8 mouse cellular contexts compared by ENCODE assay signal in genomic region chrX:155622961-155623599, GRCm38 (mm10). TPM values are rescaled to one million over a fixed set of nuclear protein-coding genes. Genes with fewer than 3 reads are reported as not detected.
DNase-seq lines count a peak whose midpoint lies in the region; ATAC-seq and TF ChIP-seq lines count a peak whose summit lies in the region.

No protein-coding gene starts in this region.

- no peaks in the 10 kb centered on the region for H3K36me3 ChIP-seq in hindbrain, embryonic 13.5 days
- H3K36me3 ChIP-seq in limb, embryonic 13.5 days = no peaks in the 10 kb centered on the region
- no peaks in the 10 kb centered on the region for H3K36me3 ChIP-seq in neural tube, embryonic 14.5 days (ENCODE audit: control insufficient read depth, insufficient read depth, low read length)
- no peaks in the 10 kb centered on the region for H3K36me3 ChIP-seq in thymus, adult 2 months (ENCODE audit: control insufficient read depth, insufficient read depth, low read length)

- TF ChIP-seq CTCF in thymus, adult 2 months (IDR thresholded peaks at IDR 0.05; ENCODE audit: borderline replicate concordance, control insufficient read depth, extremely low read depth, insufficient read depth, low read length, poor library complexity) = no peak

- peak; percentile 7 for DNase-seq in thymus, postnatal 4 days
- no peak for DNase-seq in thymus, postnatal 14 days
- peak; percentile 71 to 73 for DNase-seq in cerebellum, postnatal 25 days
- no peak for DNase-seq in thymus, adult 2 months
- no peak for DNase-seq in natural killer cell, adult 2 months (ENCODE audit: low spot score in 2 of 2)

- WGBS in hindbrain, embryonic 13.5 days = 15% methylated on average over 25 of the region's 69 CpGs
- WGBS in limb, embryonic 13.5 days = 22% methylated on average over 20 of the region's 69 CpGs
- 13% methylated on average over 39 of the region's 69 CpGs for WGBS in neural tube, embryonic 14.5 days
- 9% methylated on average over 24 of the region's 69 CpGs for WGBS in thymus, adult 2 months

- peak overlapping the region; percentile 54 for H3K4me3 ChIP-seq in hindbrain, embryonic 13.5 days
- peak overlapping the region; percentile 48 for H3K4me3 ChIP-seq in limb, embryonic 13.5 days
- peak overlapping the region; percentile 46 for H3K4me3 ChIP-seq in neural tube, embryonic 14.5 days (ENCODE audit: low read depth, low read length)
- no peak overlapping the region for H3K4me3 ChIP-seq in thymus, adult 2 months (ENCODE audit: control insufficient read depth, insufficient read depth, low read length)

- H3K4me1 ChIP-seq in hindbrain, embryonic 13.5 days (replicated peaks) = no peaks in the 10 kb centered on the region
- H3K4me1 ChIP-seq in limb, embryonic 13.5 days = 0 out of 2 replicates have a peak, but pooled peaks cover 3% of the 10 kb centered on the region
- H3K4me1 ChIP-seq in neural tube, embryonic 14.5 days (ENCODE audit: control insufficient read depth, insufficient read depth, low read length) = no peaks in the 10 kb centered on the region
- no peaks in the 10 kb centered on the region for H3K4me1 ChIP-seq in thymus, adult 2 months (replicated peaks; ENCODE audit: control insufficient read depth, insufficient read depth, low read length)

- no peaks in the 10 kb centered on the region for H3K9me3 ChIP-seq in hindbrain, embryonic 13.5 days
- H3K9me3 ChIP-seq in limb, embryonic 13.5 days = no peaks in the 10 kb centered on the region
- no peaks in the 10 kb centered on the region for H3K9me3 ChIP-seq in neural tube, embryonic 14.5 days (ENCODE audit: control insufficient read depth, low read length)

- H3K27ac ChIP-seq in hindbrain, embryonic 13.5 days = peak overlapping the region; percentile 76
- no peak overlapping the region for H3K27ac ChIP-seq in limb, embryonic 13.5 days
- H3K27ac ChIP-seq in neural tube, embryonic 14.5 days (ENCODE audit: low read depth, low read length) = peak overlapping the region; percentile 39; the same call in 1 of the 2 replicates
- H3K27ac ChIP-seq in thymus, adult 2 months (ENCODE audit: control insufficient read depth, insufficient read depth, low read length) = no peak overlapping the region

- ATAC-seq in hindbrain, embryonic 13.5 days (ENCODE audit: low FRiP score) = peak; percentile 79
- 0 out of 2 replicates have a peak, but pooled peaks have one; percentile 26 for ATAC-seq in limb, embryonic 13.5 days (ENCODE audit: low FRiP score, low read depth)
- ATAC-seq in neural tube, embryonic 14.5 days (ENCODE audit: low read depth) = peak; percentile 78

- no peak for TF ChIP-seq POLR2A in thymus, adult 2 months (IDR thresholded peaks at IDR 0.05; ENCODE audit: control insufficient read depth, extremely low read depth, insufficient read depth, low read length, poor library complexity)

- H3K27me3 ChIP-seq in hindbrain, embryonic 13.5 days = peaks cover 23% of the 10 kb centered on the region
- peaks cover 55% of the 10 kb centered on the region for H3K27me3 ChIP-seq in limb, embryonic 13.5 days
- no peaks in the 10 kb centered on the region for H3K27me3 ChIP-seq in neural tube, embryonic 14.5 days (ENCODE audit: control insufficient read depth, insufficient read depth, low read length)
- no peaks in the 10 kb centered on the region; the same call in 1 of the 2 replicates for H3K27me3 ChIP-seq in thymus, adult 2 months (ENCODE audit: control insufficient read depth, insufficient read depth, low read length)

- H3K9ac ChIP-seq in hindbrain, embryonic 13.5 days = peak overlapping the region; percentile 70
- H3K9ac ChIP-seq in limb, embryonic 13.5 days = peak overlapping the region; percentile 35
- peak overlapping the region; percentile 56 for H3K9ac ChIP-seq in neural tube, embryonic 14.5 days (replicated peaks; ENCODE audit: low read depth, low read length)

- peak overlapping the region; percentile 69 for H3K4me2 ChIP-seq in hindbrain, embryonic 13.5 days
- peak overlapping the region; percentile 78 for H3K4me2 ChIP-seq in limb, embryonic 13.5 days (replicated peaks)
- peak overlapping the region; percentile 65 for H3K4me2 ChIP-seq in neural tube, embryonic 14.5 days (ENCODE audit: low read depth, low read length)

RNA-seq across cellular contexts. Expression of gene Ptchd1, which starts 0.5 kb away (rescaled TPM):
- 9.9 and 13.0 TPM in 2 replicates for polyA plus RNA-seq in hindbrain, embryonic 13.5 days (2015; fragmentation: Nextera tagmentation; extraction: Ambion mirVana)
- polyA plus RNA-seq in limb, embryonic 13.5 days (2015; fragmentation: Nextera tagmentation; extraction: Ambion mirVana) = 1.9 and 2.1 TPM in 2 replicates
- 11.0 and 15.5 TPM in 2 replicates for polyA plus RNA-seq in neural tube, embryonic 14.5 days (2014; fragmentation: Nextera tagmentation; extraction: Ambion mirVana)
- 0.04 TPM in 1 of 2 replicates, not detected in the other for polyA plus RNA-seq in thymus, adult 2 months (2012; rRNA removed)

RNA-seq across cellular contexts. Expression of gene Gm15155, which starts 1.5 kb away (rescaled TPM):
- polyA plus RNA-seq in hindbrain, embryonic 13.5 days (2015; fragmentation: Nextera tagmentation; extraction: Ambion mirVana) = 0.48 TPM in 1 of 2 replicates, not detected in the other
- polyA plus RNA-seq in limb, embryonic 13.5 days (2015; fragmentation: Nextera tagmentation; extraction: Ambion mirVana) = not detected in 2 replicates
- polyA plus RNA-seq in neural tube, embryonic 14.5 days (2014; fragmentation: Nextera tagmentation; extraction: Ambion mirVana) = 0.44 and 0.67 TPM in 2 replicates
- not detected in 2 replicates for polyA plus RNA-seq in thymus, adult 2 months (2012; rRNA removed)

Comparison
In these comparisons a context has a peak if more than half of its experiments do, and no peak if none do; other contexts are left out.
1. DNase-seq: peak in thymus, postnatal 4 days (single experiment) and cerebellum, postnatal 25 days (2 of 2); none in thymus, postnatal 14 days (single experiment), thymus, adult 2 months (single experiment) and natural killer cell, adult 2 months (0 of 2).
2. ATAC-seq: peak in every context shown above with its lines; median percentile 79 in hindbrain, embryonic 13.5 days; 78 in neural tube, embryonic 14.5 days; 26 in limb, embryonic 13.5 days.
3. H3K27ac ChIP-seq: peak in hindbrain, embryonic 13.5 days (single experiment) and neural tube, embryonic 14.5 days (single experiment); none in limb, embryonic 13.5 days (single experiment) and thymus, adult 2 months (single experiment).
4. Peak in every context shown above with its lines, with median percentiles within 50 percentile points of each other: H3K4me2 ChIP-seq and H3K9ac ChIP-seq.